Mouse (Mus musculus) Muller cell, postnatal 12 days (primary cell): ENCODE results near the gene Tas2r135.

ENCODE experiments used
- DNase-seq: peaks from one replicate; pipeline ENCODE4 v3.0.0-alpha.2; 2015; ENCODE audit errors: inconsistent ontology term

Tas2r135 gene

DNA sequence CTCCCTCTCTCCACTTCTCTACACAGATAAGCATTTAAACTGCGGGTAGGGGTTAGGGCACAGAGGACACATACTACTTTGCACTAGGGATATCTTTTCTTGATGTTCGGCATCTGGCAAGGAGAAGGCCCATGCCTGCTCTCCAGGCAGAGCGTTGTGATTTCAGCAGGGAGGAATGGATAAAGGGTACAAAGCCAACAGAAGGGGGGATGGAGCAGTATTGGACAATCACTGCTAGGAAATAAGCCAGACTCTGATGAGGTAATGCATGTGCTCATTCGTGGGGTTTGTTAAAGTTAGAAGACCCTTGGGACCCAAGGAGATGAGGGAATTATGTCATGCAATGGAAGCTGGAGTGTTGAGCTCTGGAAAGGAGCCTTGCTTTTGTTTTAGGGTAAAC lies 30.5 kb upstream of the Tas2r135 start:
- no peak for DNase-seq

GRCm38 (mm10) chr6:42375131-42375530 lies 30.1 kb upstream of the Tas2r135 start:
- no peak for DNase-seq

GRCm38 (mm10) chr6:42376016-42376415 lies 29.2 kb upstream of the Tas2r135 start:
- DNase-seq, result no peak

DNA sequence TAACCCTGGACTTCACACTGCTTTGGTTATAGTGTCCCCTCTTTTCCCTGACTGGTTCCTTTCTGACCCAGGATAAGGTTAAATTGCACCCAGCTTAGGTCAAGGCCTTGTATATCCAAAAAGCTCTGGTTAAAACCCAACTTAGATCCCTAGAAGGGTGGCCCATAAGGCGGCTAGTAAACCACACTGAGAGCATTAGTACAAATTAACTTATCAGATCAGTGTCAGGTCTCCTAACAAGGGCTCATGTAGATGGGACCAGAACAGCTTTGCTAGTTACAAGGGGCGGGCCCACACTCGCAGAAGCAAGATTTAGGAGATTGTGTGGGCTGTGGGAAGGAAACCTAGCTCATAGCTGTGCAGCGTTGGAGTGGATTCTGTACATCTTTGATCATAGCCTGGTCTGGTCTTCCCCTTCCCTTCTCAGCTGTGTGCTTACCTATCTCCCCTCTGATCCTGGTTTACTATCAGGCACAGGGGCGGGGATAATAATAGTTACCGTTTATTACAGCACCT lies 28.7 kb upstream of the Tas2r135 start:
- DNase-seq, result no peak

- no peak for DNase-seq
Observed at GRCm38 (mm10) chr6:42377280-42377679, 28.0 kb upstream of the Tas2r135 start.

DNA sequence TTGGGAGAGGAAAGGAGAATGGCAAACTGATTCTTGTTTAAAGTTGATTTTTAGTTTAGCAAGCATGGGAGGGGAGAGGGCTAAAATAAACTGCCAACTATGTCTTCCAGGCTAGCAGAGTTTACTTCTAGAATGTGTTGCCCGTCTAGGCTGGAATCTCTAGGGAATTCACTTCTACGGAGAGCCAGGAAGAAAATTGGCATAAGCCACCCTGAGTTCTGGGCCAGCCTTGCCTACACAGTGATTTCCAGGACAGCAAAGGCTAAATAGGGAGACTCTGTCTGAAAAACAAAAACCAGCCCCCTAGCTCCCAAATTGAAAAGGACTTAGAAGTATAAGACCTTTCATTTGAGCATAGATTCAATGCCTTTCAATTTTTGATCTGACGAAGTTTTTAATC lies 25.7 kb upstream of the Tas2r135 start:
- no peak for DNase-seq

DNA sequence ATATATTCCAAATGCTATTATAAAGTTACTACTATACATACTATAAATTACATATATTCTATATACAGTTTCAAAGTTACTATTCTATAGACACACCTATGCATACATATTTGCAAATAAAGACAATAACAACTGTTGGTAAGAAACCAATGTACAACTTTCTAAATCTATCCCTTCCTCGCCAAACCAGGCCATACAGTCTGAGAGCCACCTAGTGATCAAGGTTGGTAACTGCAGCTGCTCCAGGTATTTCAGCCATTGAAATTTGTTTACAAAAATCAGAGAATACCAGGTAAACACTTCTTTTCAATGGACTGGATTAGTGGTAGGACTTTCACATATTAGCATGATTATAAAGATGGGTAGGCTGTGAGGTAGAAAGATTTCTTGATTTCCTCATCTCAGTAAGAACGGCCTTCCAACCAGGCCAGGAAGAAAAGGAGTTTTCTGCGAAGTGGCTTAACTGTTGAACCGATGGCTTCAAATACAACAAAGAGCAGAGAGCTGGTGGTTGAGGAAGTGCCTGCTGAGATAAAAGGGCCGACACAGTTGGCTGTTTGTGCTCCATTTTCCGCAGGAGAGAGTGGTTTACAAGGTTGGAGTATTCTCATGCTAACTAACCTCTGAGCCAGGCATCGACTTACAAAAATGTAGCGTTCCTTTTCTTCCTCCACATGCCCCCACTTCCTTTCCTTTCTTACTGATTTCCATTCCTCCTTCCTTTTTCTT lies 24.7 kb upstream of the Tas2r135 start:
- DNase-seq, result no peak

DNA sequence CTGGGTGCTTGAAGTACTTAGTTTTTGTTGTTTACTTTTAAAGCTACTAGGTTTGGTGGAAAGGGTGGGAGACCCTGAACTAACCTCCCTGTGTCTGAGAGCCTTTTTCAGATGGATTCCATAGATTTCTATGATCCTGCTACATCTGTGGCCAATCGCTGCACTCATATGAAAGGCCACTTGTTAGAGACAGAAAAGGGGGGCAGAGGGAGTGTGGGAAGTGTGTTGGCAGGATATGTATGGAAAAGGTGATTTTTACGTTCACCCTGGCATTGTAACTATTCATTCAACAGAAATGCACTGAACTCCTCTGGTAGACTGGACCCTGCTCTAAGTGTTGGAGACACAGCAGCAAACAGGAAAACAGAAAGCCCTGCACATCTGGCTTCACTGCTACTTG lies 24.0 kb upstream of the Tas2r135 start:
- DNase-seq, result no peak

- no peak for DNase-seq
Observed at GRCm38 (mm10) chr6:42381916-42382381, 23.3 kb upstream of the Tas2r135 start.

DNA sequence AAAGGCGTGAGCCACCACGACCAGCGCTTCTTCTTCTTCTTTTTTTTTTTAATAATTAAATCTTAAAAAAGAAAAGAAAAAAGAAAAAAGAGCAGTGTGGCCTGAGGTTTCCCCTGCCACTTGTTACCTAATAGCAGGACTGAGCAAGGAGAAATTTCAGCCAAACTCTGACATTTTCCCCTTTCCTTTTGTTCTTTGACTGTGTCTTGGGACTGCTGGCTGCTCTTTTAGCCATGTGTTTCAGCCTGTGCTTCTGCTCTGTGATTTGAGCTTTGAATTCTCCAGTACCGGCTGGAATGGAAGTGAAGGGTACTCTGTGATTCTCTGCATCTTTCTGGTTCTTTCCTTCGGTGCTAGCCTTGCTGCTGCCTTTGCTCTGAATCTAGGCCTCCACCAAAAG lies 21.9 kb upstream of the Tas2r135 start:
- no peak for DNase-seq

- DNase-seq, result no peak
Observed at GRCm38 (mm10) chr6:42385635-42386034, 19.6 kb upstream of the Tas2r135 start.

DNA sequence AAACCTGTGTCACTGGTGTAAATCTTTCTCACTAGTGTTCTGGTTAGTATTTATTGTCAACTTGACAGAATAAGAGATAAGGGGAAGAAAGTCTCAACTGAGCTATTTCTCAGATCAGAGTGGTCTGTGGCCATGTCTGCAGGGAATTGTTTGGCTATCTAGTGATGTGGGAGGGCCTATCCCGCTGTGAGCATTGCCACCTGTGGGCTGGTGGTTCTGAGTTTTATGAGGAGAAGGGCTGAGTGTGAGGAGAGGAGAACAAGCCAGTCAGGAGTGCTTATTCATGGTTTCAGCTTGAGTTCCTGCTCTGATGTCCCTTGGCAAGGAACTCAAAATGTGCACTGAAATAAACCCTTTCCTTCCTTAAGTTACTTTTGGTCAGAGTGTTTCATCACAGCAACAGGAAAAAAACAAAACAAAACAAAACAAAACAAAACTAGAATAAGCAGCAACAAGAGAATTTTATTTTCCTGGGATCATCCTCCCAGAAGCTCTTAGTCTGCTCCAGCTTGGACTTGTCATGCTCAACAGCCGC lies 13.4 kb upstream of the Tas2r135 start:
- DNase-seq, result no peak

GRCm38 (mm10) chr6:42395960-42396809 lies 9.0 kb upstream of the Tas2r135 start:
- peak; percentile 73 for DNase-seq

- DNase-seq, result no peak
Observed at GRCm38 (mm10) chr6:42397041-42397657, 8.1 kb upstream of the Tas2r135 start.

- no peak for DNase-seq
Observed at GRCm38 (mm10) chr6:42398285-42398684, 6.9 kb upstream of the Tas2r135 start.

GRCm38 (mm10) chr6:42398998-42399397 lies 6.2 kb upstream of the Tas2r135 start:
- DNase-seq, result no peak

- no peak for DNase-seq
Observed at GRCm38 (mm10) chr6:42399938-42400337, 5.3 kb upstream of the Tas2r135 start, which contains the start of gene Tas2r143. Gene Tas2r143 (plus strand): TSS chr6:42400238.

- DNase-seq, result peak; percentile 38
Observed at GRCm38 (mm10) chr6:42419443-42419842, 14.2 kb downstream of the Tas2r135 start.

GRCm38 (mm10) chr6:42421439-42421838 lies 16.2 kb downstream of the Tas2r135 start:
- no peak for DNase-seq

- no peak for DNase-seq
Observed at GRCm38 (mm10) chr6:42424472-42424871, 19.2 kb downstream of the Tas2r135 start.

DNA sequence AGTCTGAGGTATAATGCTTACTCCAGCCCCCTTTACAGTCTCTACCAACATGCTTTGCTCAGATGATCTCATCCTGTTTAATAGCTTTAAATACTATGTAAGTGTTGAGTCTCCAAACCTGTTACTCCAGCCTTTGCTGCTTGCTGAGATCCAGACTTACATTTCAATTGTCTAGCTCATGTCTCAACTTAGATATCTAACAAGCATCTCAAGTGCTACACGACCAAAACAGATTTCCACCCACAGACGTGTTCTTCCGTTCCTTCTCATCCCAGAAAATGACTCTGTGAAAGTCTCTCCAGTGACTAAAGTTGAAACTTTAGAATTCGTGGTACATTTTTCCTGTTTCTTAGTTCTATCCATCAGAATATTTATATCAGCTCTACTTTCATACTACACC lies 21.1 kb downstream of the Tas2r135 start:
- no peak for DNase-seq

GRCm38 (mm10) chr6:42433554-42433953 lies 28.3 kb downstream of the Tas2r135 start:
- peak; percentile 3 for DNase-seq
